Mouse (Mus musculus) bone marrow macrophage, adult 2 months (primary cell): ENCODE results near the gene Rpl10-ps3. TPM values are rescaled to one million over a fixed set of nuclear protein-coding genes. Genes with fewer than 3 reads are reported as not detected.

ENCODE experiments used
- H3K27ac ChIP-seq: 2 replicates; pipeline ENCODE4 v1.5.1; 2012; ENCODE audit warnings: low read depth, low read length; ENCODE audit not compliant: insufficient read depth
- H3K4me1 ChIP-seq: 2 replicates; pipeline ENCODE4 v1.6.1; 2012; ENCODE audit warnings: low read length; ENCODE audit not compliant: control insufficient read depth, insufficient read depth
- H3K4me3 ChIP-seq: 2 replicates; pipeline ENCODE4 v1.5.1; 2012; ENCODE audit warnings: mild to moderate bottlenecking, low read length, moderate library complexity; ENCODE audit not compliant: insufficient read depth
- CTCF ChIP-seq: IDR thresholded peaks from 2 replicates; pipeline ENCODE4 v1.5.1; 2012; ENCODE audit warnings: low read depth, mild to moderate bottlenecking, low read length, moderate library complexity
- POLR2A ChIP-seq: IDR thresholded peaks from 2 replicates; pipeline ENCODE4 v1.6.1; 2012; ENCODE audit warnings: mild to moderate bottlenecking, low read depth, low read length, borderline replicate concordance
- polyA plus RNA-seq: library from polyadenylated mRNA; stranded (reverse); fragments of >200 nt; gene quantifications from 2 replicates; pipeline ENCODE4 v1.2.4, GENCODE M21; 2012; ENCODE audit not compliant: missing spikeins, insufficient read depth, insufficient read length

Gene Rpl10-ps3
- polyA plus RNA-seq, 1 experiment: 2,358 TPM

- Histone ChIP-seq H3K4me1 (no peaks in the 10 kb centered on the region), H3K4me3 (no peak overlapping the region), H3K27ac (no peak overlapping the region)
- no peak for TF ChIP-seq CTCF
- TF ChIP-seq POLR2A: no peak
These were observed 5.8 kb upstream of the Rpl10-ps3 start for GRCm38 (mm10) chr9:50350571-50350970.

- Histone ChIP-seq H3K4me3 (no peak overlapping the region), H3K27ac (no peak overlapping the region)
- no peak for TF ChIP-seq CTCF
- no peak for TF ChIP-seq POLR2A
These were observed 4.4 kb upstream of the Rpl10-ps3 start for GRCm38 (mm10) chr9:50349156-50349555.

GRCm38 (mm10) chr9:50348256-50348655, 3.5 kb upstream of the Rpl10-ps3 start:
- Histone ChIP-seq H3K4me1 (no peaks in the 10 kb centered on the region), H3K27ac (no peak overlapping the region)

More at GRCm38 (mm10) chr9:50349156-50349555, 4.4 kb upstream of the Rpl10-ps3 start:
- H3K4me1 ChIP-seq: no peaks in the 10 kb centered on the region

GRCm38 (mm10) chr9:50335539-50336325, 9.0 kb downstream of the Rpl10-ps3 start:
- Histone ChIP-seq H3K4me3 (no peak overlapping the region), H3K27ac (no peak overlapping the region), H3K4me1 (0 out of 2 replicates have a peak, but pooled peaks cover 2% of the 10 kb centered on the region)
- no peak for TF ChIP-seq CTCF
- TF ChIP-seq POLR2A: no peak

More at GRCm38 (mm10) chr9:50348256-50348655, 3.5 kb upstream of the Rpl10-ps3 start:
- no peak overlapping the region for H3K4me3 ChIP-seq
- TF ChIP-seq CTCF (no peak), POLR2A (no peak)

GRCm38 (mm10) chr9:50333413-50333812, 11.4 kb downstream of the Rpl10-ps3 start:
- 0 out of 2 replicates have a peak, but pooled peaks cover 2% of the 10 kb centered on the region for H3K4me1 ChIP-seq
- no peak overlapping the region for H3K27ac ChIP-seq
- TF ChIP-seq POLR2A (no peak), CTCF (peak; percentile 55)
- H3K4me3 ChIP-seq: no peak overlapping the region

GRCm38 (mm10) chr9:50324355-50325225, 20.2 kb downstream of the Rpl10-ps3 start:
- TF ChIP-seq POLR2A: no peak
- TF ChIP-seq CTCF: no peak
- Histone ChIP-seq H3K4me3 (no peak overlapping the region), H3K27ac (no peak overlapping the region)

GRCm38 (mm10) chr9:50320729-50321128, 24.0 kb downstream of the Rpl10-ps3 start:
- Histone ChIP-seq H3K27ac (no peak overlapping the region), H3K4me3 (no peak overlapping the region), H3K4me1 (no peaks in the 10 kb centered on the region)
- TF ChIP-seq POLR2A: no peak

More at GRCm38 (mm10) chr9:50324355-50325225, 20.2 kb downstream of the Rpl10-ps3 start:
- H3K4me1 ChIP-seq: no peaks in the 10 kb centered on the region

GRCm38 (mm10) chr9:50319506-50319905, 25.3 kb downstream of the Rpl10-ps3 start:
- H3K4me1 ChIP-seq: no peaks in the 10 kb centered on the region
- TF ChIP-seq CTCF (no peak), POLR2A (no peak)
- H3K4me3 ChIP-seq: no peak overlapping the region
- no peak overlapping the region for H3K27ac ChIP-seq

- no peak for TF ChIP-seq POLR2A
- TF ChIP-seq CTCF: no peak
- H3K27ac ChIP-seq: no peak overlapping the region
- H3K4me3 ChIP-seq: no peak overlapping the region
- H3K4me1 ChIP-seq: no peaks in the 10 kb centered on the region
These were observed 27.5 kb downstream of the Rpl10-ps3 start for GRCm38 (mm10) chr9:50317299-50317698.
